Mouse (Mus musculus): ENCODE results near the gene Myh3. TPM values are rescaled to one million over a fixed set of nuclear protein-coding genes. Genes with fewer than 3 reads are reported as not detected.

Myh3 gene
- polyA plus RNA-seq, 1 experiment = 0.02 TPM

- Histone ChIP-seq H3K4me3 (ENCODE audit: insufficient read depth, low read depth, low read length) (no peak overlapping the region), H3K27me3 (replicated peaks; ENCODE audit: control insufficient read depth, insufficient read depth, low read length) (no peaks in the 10 kb centered on the region), H3K36me3 (ENCODE audit: control insufficient read depth, insufficient read depth, low read length) (no peaks in the 10 kb centered on the region), H3K4me1 (ENCODE audit: control insufficient read depth, insufficient read depth, low read length) (no peaks in the 10 kb centered on the region), H3K27ac (ENCODE audit: insufficient read depth, low read depth, low read length) (no peak overlapping the region)
- 78% methylated on average over 9 of the region's 9 CpGs for WGBS
- DNase-seq = no peak
- TF ChIP-seq CTCF (conservative IDR thresholded peaks at IDR 0.05; ENCODE audit: insufficient read depth, insufficient read length, low read depth, low read length) (no peak), POLR2A (IDR thresholded peaks at IDR 0.05; ENCODE audit: low read depth, low read length) (no peak)
Observed at GRCm38 (mm10) chr11:67093201-67093600, 15.1 kb downstream of the Myh3 start.

GRCm38 (mm10) chr11:67093652-67094051, 15.6 kb downstream of the Myh3 start:
- no peak overlapping the region for H3K27ac ChIP-seq (ENCODE audit: insufficient read depth, low read depth, low read length)
- no peak for DNase-seq
- TF ChIP-seq POLR2A (IDR thresholded peaks at IDR 0.05; ENCODE audit: low read depth, low read length) (no peak), CTCF (conservative IDR thresholded peaks at IDR 0.05; ENCODE audit: insufficient read depth, insufficient read length, low read depth, low read length) (no peak)
- H3K36me3 ChIP-seq (ENCODE audit: control insufficient read depth, insufficient read depth, low read length) = no peaks in the 10 kb centered on the region
- H3K4me1 ChIP-seq (ENCODE audit: control insufficient read depth, insufficient read depth, low read length) = no peaks in the 10 kb centered on the region
- no peaks in the 10 kb centered on the region for H3K27me3 ChIP-seq (replicated peaks; ENCODE audit: control insufficient read depth, insufficient read depth, low read length)
- WGBS = 92% methylated on average over 5 of the region's 5 CpGs
- no peak overlapping the region for H3K4me3 ChIP-seq (ENCODE audit: insufficient read depth, low read depth, low read length)

- Histone ChIP-seq H3K4me3 (ENCODE audit: insufficient read depth, low read depth, low read length) (no peak overlapping the region), H3K27ac (ENCODE audit: insufficient read depth, low read depth, low read length) (no peak overlapping the region)
Observed at GRCm38 (mm10) chr11:67094470-67094869, 16.4 kb downstream of the Myh3 start.

DNA sequence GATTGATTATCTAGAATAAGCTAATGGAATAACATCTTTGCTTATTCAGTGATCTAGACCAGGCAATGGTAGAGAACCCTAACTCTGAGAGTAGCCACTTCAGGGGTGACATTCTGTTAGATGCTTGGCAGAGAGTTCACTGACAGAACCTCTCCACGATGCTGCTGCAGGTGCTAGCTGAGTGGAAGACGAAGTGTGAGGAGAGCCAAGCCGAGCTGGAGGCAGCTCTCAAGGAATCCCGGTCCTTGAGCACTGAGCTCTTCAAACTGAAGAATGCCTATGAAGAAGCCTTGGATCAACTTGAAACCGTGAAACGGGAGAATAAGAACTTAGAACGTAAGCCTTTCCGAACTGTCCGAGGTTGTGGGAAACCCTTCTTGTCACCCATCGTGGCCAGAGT, 19.6 kb downstream of the Myh3 start:
- 91% methylated on average over 10 of the region's 10 CpGs for WGBS
- Histone ChIP-seq H3K27me3 (replicated peaks; ENCODE audit: control insufficient read depth, insufficient read depth, low read length) (no peaks in the 10 kb centered on the region), H3K4me3 (ENCODE audit: insufficient read depth, low read depth, low read length) (no peak overlapping the region), H3K27ac (ENCODE audit: insufficient read depth, low read depth, low read length) (no peak overlapping the region), H3K36me3 (ENCODE audit: control insufficient read depth, insufficient read depth, low read length) (no peaks in the 10 kb centered on the region), H3K4me1 (ENCODE audit: control insufficient read depth, insufficient read depth, low read length) (no peaks in the 10 kb centered on the region)
- DNase-seq = no peak
- TF ChIP-seq POLR2A (IDR thresholded peaks at IDR 0.05; ENCODE audit: low read depth, low read length) (no peak), CTCF (conservative IDR thresholded peaks at IDR 0.05; ENCODE audit: insufficient read depth, insufficient read length, low read depth, low read length) (no peak)

More at GRCm38 (mm10) chr11:67094470-67094869, 16.4 kb downstream of the Myh3 start:
- Histone ChIP-seq H3K27me3 (replicated peaks; ENCODE audit: control insufficient read depth, insufficient read depth, low read length) (no peaks in the 10 kb centered on the region), H3K36me3 (ENCODE audit: control insufficient read depth, insufficient read depth, low read length) (no peaks in the 10 kb centered on the region), H3K4me1 (ENCODE audit: control insufficient read depth, insufficient read depth, low read length) (no peaks in the 10 kb centered on the region)
- no peak for DNase-seq
- WGBS = 75% methylated on average over 29 of the region's 29 CpGs
- TF ChIP-seq CTCF (conservative IDR thresholded peaks at IDR 0.05; ENCODE audit: insufficient read depth, insufficient read length, low read depth, low read length) = no peak

DNA sequence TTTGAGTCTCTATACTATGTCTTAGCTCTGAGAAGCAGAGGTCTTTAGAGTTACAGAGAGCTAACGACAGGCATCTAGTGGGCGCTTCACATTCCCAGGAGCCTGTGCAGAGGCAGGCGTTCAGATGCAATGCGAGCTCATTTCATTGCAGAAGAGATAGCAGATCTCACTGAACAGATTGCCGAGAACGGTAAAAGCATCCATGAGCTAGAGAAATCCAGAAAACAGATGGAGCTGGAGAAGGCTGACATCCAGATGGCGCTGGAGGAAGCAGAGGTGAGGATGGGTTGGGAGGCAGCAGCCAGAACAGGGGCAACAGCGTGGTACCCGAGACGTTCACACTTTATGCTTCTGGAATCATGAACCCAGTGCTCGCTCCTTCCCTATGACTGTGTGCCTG, 20.3 kb downstream of the Myh3 start:
- Histone ChIP-seq H3K36me3 (ENCODE audit: control insufficient read depth, insufficient read depth, low read length) (no peaks in the 10 kb centered on the region), H3K27me3 (replicated peaks; ENCODE audit: control insufficient read depth, insufficient read depth, low read length) (no peaks in the 10 kb centered on the region), H3K4me1 (ENCODE audit: control insufficient read depth, insufficient read depth, low read length) (no peaks in the 10 kb centered on the region), H3K27ac (ENCODE audit: insufficient read depth, low read depth, low read length) (no peak overlapping the region), H3K4me3 (ENCODE audit: insufficient read depth, low read depth, low read length) (no peak overlapping the region)
- TF ChIP-seq CTCF (conservative IDR thresholded peaks at IDR 0.05; ENCODE audit: insufficient read depth, insufficient read length, low read depth, low read length) (no peak), POLR2A (IDR thresholded peaks at IDR 0.05; ENCODE audit: low read depth, low read length) (no peak)
- 80% methylated on average over 11 of the region's 11 CpGs for WGBS
- DNase-seq = no peak

GRCm38 (mm10) chr11:67099241-67099640, 21.1 kb downstream of the Myh3 start:
- H3K36me3 ChIP-seq (ENCODE audit: control insufficient read depth, insufficient read depth, low read length) = no peaks in the 10 kb centered on the region
- no peak overlapping the region for H3K27ac ChIP-seq (ENCODE audit: insufficient read depth, low read depth, low read length)
- no peak for DNase-seq
- TF ChIP-seq POLR2A (IDR thresholded peaks at IDR 0.05; ENCODE audit: low read depth, low read length) = no peak
- no peaks in the 10 kb centered on the region for H3K4me1 ChIP-seq (ENCODE audit: control insufficient read depth, insufficient read depth, low read length)
- H3K27me3 ChIP-seq (replicated peaks; ENCODE audit: control insufficient read depth, insufficient read depth, low read length) = no peaks in the 10 kb centered on the region
- WGBS = 94% methylated on average over 16 of the region's 16 CpGs
- no peak overlapping the region for H3K4me3 ChIP-seq (ENCODE audit: insufficient read depth, low read depth, low read length)

- no peaks in the 10 kb centered on the region for H3K4me1 ChIP-seq (ENCODE audit: control insufficient read depth, insufficient read depth, low read length)
- H3K27ac ChIP-seq (ENCODE audit: insufficient read depth, low read depth, low read length) = no peak overlapping the region
- TF ChIP-seq CTCF (conservative IDR thresholded peaks at IDR 0.05; ENCODE audit: insufficient read depth, insufficient read length, low read depth, low read length) = peak; percentile 33
- TF ChIP-seq POLR2A (IDR thresholded peaks at IDR 0.05; ENCODE audit: low read depth, low read length) = no peak
- H3K27me3 ChIP-seq (replicated peaks; ENCODE audit: control insufficient read depth, insufficient read depth, low read length) = no peaks in the 10 kb centered on the region
- no peaks in the 10 kb centered on the region for H3K36me3 ChIP-seq (ENCODE audit: control insufficient read depth, insufficient read depth, low read length)
- peak; percentile 51 for DNase-seq
- H3K4me3 ChIP-seq (ENCODE audit: insufficient read depth, low read depth, low read length) = no peak overlapping the region
- 30% methylated on average over 6 of the region's 6 CpGs for WGBS
Observed at GRCm38 (mm10) chr11:67100169-67100568, 22.1 kb downstream of the Myh3 start.

DNA sequence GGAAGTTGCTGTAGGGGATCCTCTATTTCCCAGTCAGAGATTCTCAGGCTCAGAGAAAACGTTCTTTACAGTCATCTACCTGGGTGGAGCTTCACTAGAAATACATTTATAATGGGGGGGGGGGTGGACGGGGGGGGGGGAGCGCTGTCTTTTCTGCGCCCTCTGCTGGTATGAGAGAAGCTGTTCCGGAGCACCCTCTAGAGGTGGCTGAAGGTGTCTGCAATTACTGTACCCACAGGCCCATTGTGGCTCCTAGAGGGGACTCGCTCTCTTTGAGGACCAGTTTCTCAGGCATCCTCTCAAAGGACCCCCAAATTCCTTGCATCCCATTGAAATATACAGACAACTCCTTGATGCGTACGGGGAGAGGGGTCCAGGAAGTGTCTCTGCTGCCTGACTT, 23.6 kb downstream of the Myh3 start:
- DNase-seq = peak; percentile 62

More for the DNA sequence above, 23.6 kb downstream of the Myh3 start:
- H3K4me3 ChIP-seq (ENCODE audit: insufficient read depth, low read depth, low read length) = no peak overlapping the region
- no peaks in the 10 kb centered on the region for H3K4me1 ChIP-seq (ENCODE audit: control insufficient read depth, insufficient read depth, low read length)
- H3K27ac ChIP-seq (ENCODE audit: insufficient read depth, low read depth, low read length) = no peak overlapping the region
- no peaks in the 10 kb centered on the region for H3K36me3 ChIP-seq (ENCODE audit: control insufficient read depth, insufficient read depth, low read length)
- WGBS = 30% methylated on average over 5 of the region's 8 CpGs
- H3K27me3 ChIP-seq (replicated peaks; ENCODE audit: control insufficient read depth, insufficient read depth, low read length) = no peaks in the 10 kb centered on the region
- peak; percentile 77 for TF ChIP-seq CTCF (conservative IDR thresholded peaks at IDR 0.05; ENCODE audit: insufficient read depth, insufficient read length, low read depth, low read length)
- no peak for TF ChIP-seq POLR2A (IDR thresholded peaks at IDR 0.05; ENCODE audit: low read depth, low read length)
